Mouse (Mus musculus): ENCODE data around the gene Olfr325. TPM values are rescaled to one million over a fixed set of nuclear protein-coding genes. Genes with fewer than 3 reads are reported as not detected.
"Not testable (repeated sequence)": the region's sequence is repeated elsewhere in the genome, so short reads cannot be mapped to it uniquely, and the experiment has no call there.

Olfr325 gene
- not detected for total RNA-seq (2021)

- intact Hi-C loops (cut with DNase I) = no loop called here
Measured at GRCm38 (mm10) chr11:58577430-58577829, at the start of gene Olfr325. Olfr325 (plus strand) TSS chr11:58577730.

GRCm38 (mm10) chr11:58534736-58535135 lies 42.8 kb upstream of the Olfr325 start, which contains the start of gene Olfr330:
Olfr330 (minus strand) TSS chr11:58534836.
- intact Hi-C loops (cut with DNase I); DNase-seq (ENCODE audit: low spot score in 2 of 2): not testable (repeated sequence)

More at GRCm38 (mm10) chr11:58577430-58577829, at the start of gene Olfr325:
- no peak for DNase-seq (ENCODE audit: low spot score in 2 of 2)

- DNase-seq (ENCODE audit: low spot score in 2 of 2) = no peak
- intact Hi-C loops (cut with DNase I) = no loop called here
Measured at GRCm38 (mm10) chr11:58546322-58546721, 31.2 kb upstream of the Olfr325 start, which contains the start of gene Olfr329-ps. Olfr329-ps (minus strand) TSS chr11:58546422.

- DNase-seq (ENCODE audit: low spot score in 2 of 2) = no peak
- intact Hi-C loops (cut with DNase I) = no loop called here
Measured at GRCm38 (mm10) chr11:58555536-58555935, 22.0 kb upstream of the Olfr325 start, which contains the start of gene Olfr328. Olfr328 (minus strand) TSS chr11:58555636.

- DNase-seq (ENCODE audit: low spot score in 2 of 2) = no peak
- intact Hi-C loops (cut with DNase I) = no loop called here
Measured at GRCm38 (mm10) chr11:58570405-58570804, 7.1 kb upstream of the Olfr325 start, which contains the start of gene Olfr224. Olfr224 (minus strand) TSS chr11:58570553.

GRCm38 (mm10) chr11:58578636-58579035 lies 1.1 kb downstream of the Olfr325 start:
- intact Hi-C loops (cut with DNase I) = no loop called here
- DNase-seq (ENCODE audit: low spot score in 2 of 2) = no peak

- intact Hi-C loops (cut with DNase I) = loop anchor here (5.0 kb wide), 1 partner anchor 186 kb away; no protein-coding TSS in a partner anchor
- peak; percentile 10 to 15 for DNase-seq (ENCODE audit: low spot score in 2 of 2)
Measured at GRCm38 (mm10) chr11:58587898-58588348, 10.4 kb downstream of the Olfr325 start.

GRCm38 (mm10) chr11:58588620-58589250 lies 11.2 kb downstream of the Olfr325 start:
- intact Hi-C loops (cut with DNase I) = loop anchor here (5.0 kb wide), 1 partner anchor 186 kb away; no protein-coding TSS in a partner anchor
- DNase-seq (ENCODE audit: low spot score in 2 of 2) = no peak

GRCm38 (mm10) chr11:58594814-58595213 lies 17.3 kb downstream of the Olfr325 start, which contains the start of gene Olfr324:
Olfr324 (plus strand) TSS chr11:58595114.
- intact Hi-C loops (cut with DNase I) = no loop called here
- no peak for DNase-seq (ENCODE audit: low spot score in 2 of 2)

- no peak for DNase-seq (ENCODE audit: low spot score in 2 of 2)
- intact Hi-C loops (cut with DNase I) = no loop called here
Measured at GRCm38 (mm10) chr11:58597837-58598236, 20.3 kb downstream of the Olfr325 start.

- intact Hi-C loops (cut with DNase I) = no loop called here
- DNase-seq (ENCODE audit: low spot score in 2 of 2) = no peak
Measured at GRCm38 (mm10) chr11:58602062-58602461, 24.5 kb downstream of the Olfr325 start.

GRCm38 (mm10) chr11:58602800-58603560 lies 25.4 kb downstream of the Olfr325 start:
- no peak for DNase-seq (ENCODE audit: low spot score in 2 of 2)
- intact Hi-C loops (cut with DNase I) = no loop called here

- intact Hi-C loops (cut with DNase I) = no loop called here
- no peak for DNase-seq (ENCODE audit: low spot score in 2 of 2)
Measured at GRCm38 (mm10) chr11:58604688-58605087, 27.2 kb downstream of the Olfr325 start.

GRCm38 (mm10) chr11:58605228-58605627 lies 27.7 kb downstream of the Olfr325 start:
- intact Hi-C loops (cut with DNase I) = no loop called here
- no peak for DNase-seq (ENCODE audit: low spot score in 2 of 2)

GRCm38 (mm10) chr11:58606177-58606919 lies 28.8 kb downstream of the Olfr325 start:
- DNase-seq (ENCODE audit: low spot score in 2 of 2) = no peak

GRCm38 (mm10) chr11:58607030-58607429 lies 29.5 kb downstream of the Olfr325 start:
- intact Hi-C loops (cut with DNase I) = no loop called here
- DNase-seq (ENCODE audit: low spot score in 2 of 2) = no peak

More at GRCm38 (mm10) chr11:58606177-58606919, 28.8 kb downstream of the Olfr325 start:
- intact Hi-C loops (cut with DNase I) = no loop called here

- intact Hi-C loops (cut with DNase I) = no loop called here
- no peak for DNase-seq (ENCODE audit: low spot score in 2 of 2)
Measured at GRCm38 (mm10) chr11:58613359-58613758, 35.8 kb downstream of the Olfr325 start.

- intact Hi-C loops (cut with DNase I) = no loop called here
- no peak for DNase-seq (ENCODE audit: low spot score in 2 of 2)
Measured at GRCm38 (mm10) chr11:58614526-58614925, 37.0 kb downstream of the Olfr325 start.

- no peak for DNase-seq (ENCODE audit: low spot score in 2 of 2)
- intact Hi-C loops (cut with DNase I) = no loop called here
Measured at GRCm38 (mm10) chr11:58615975-58616374, 38.4 kb downstream of the Olfr325 start, which contains the start of gene 2210407C18Rik. 2210407C18Rik (minus strand) TSS chr11:58616075.

GRCm38 (mm10) chr11:58618369-58618768 lies 40.8 kb downstream of the Olfr325 start:
- intact Hi-C loops (cut with DNase I) = no loop called here
- DNase-seq (ENCODE audit: low spot score in 2 of 2) = no peak
